Mouse (Mus musculus) embryonic facial prominence, embryonic 11.5 days (tissue): ENCODE results near the gene Rab19. TPM values are rescaled to one million over a fixed set of nuclear protein-coding genes. Genes with fewer than 3 reads are reported as not detected.
"Not testable (repeated sequence)": the region's sequence is repeated elsewhere in the genome, so short reads cannot be mapped to it uniquely, and the experiment has no call there.

Source experiments
- ATAC-seq: fragments of 200-750 bp; cut with Nextera tagmentation; replicated peaks from 2 replicates; pipeline ENCODE4 v1.8.0; 2017; ENCODE audit warnings: low read depth; ENCODE audit not compliant: insufficient number of reproducible peaks, low FRiP score, low TSS enrichment
- DNase-seq: peaks from one replicate; pipeline ENCODE4 v3.0.0-alpha.2; 2015; ENCODE audit warnings: low spot score
- H3K27ac ChIP-seq: fragments of 300-500 bp; sonication (generic); replicated peaks from 2 replicates; pipeline ENCODE4 v1.5.1; 2014; ENCODE audit warnings: mild to moderate bottlenecking, low read depth, low read length, control low read depth
- H3K27me3 ChIP-seq: fragments of 300-500 bp; sonication (generic); 2 replicates; pipeline ENCODE4 v1.6.1; 2014; ENCODE audit warnings: mild to moderate bottlenecking, low read length, moderate library complexity, mixed read lengths; ENCODE audit not compliant: control insufficient read depth, insufficient read depth
- H3K36me3 ChIP-seq: fragments of 300-500 bp; sonication (generic); replicated peaks from 2 replicates; pipeline ENCODE4 v1.6.1; 2014; ENCODE audit warnings: low read depth, mild to moderate bottlenecking, low read length, moderate library complexity, mixed read lengths; ENCODE audit not compliant: control insufficient read depth, insufficient read depth
- H3K4me1 ChIP-seq: fragments of 300-500 bp; sonication (generic); 2 replicates; pipeline ENCODE4 v1.6.1; 2014; ENCODE audit warnings: low read length, mixed read lengths; ENCODE audit not compliant: control insufficient read depth, insufficient read depth
- H3K4me2 ChIP-seq: fragments of 300-500 bp; sonication (generic); 2 replicates; pipeline ENCODE4 v1.6.1; 2014; ENCODE audit warnings: low read depth, mild to moderate bottlenecking, control low read depth, low read length, moderate library complexity
- H3K4me3 ChIP-seq: fragments of 300-500 bp; sonication (generic); 2 replicates; pipeline ENCODE4 v1.5.1; 2014; ENCODE audit warnings: low read depth, low read length, control low read depth
- H3K9ac ChIP-seq: fragments of 300-500 bp; sonication (generic); replicated peaks from 2 replicates; pipeline ENCODE4 v1.6.1; 2014; ENCODE audit warnings: mild to moderate bottlenecking, control low read depth, low read length
- H3K9me3 ChIP-seq: fragments of 300-500 bp; sonication (generic); replicated peaks from 2 replicates; pipeline ENCODE4 v1.6.1; 2016; ENCODE audit warnings: mild to moderate bottlenecking, low read length, inconsistent platforms, mixed read lengths; ENCODE audit not compliant: control insufficient read depth
- WGBS: fragments of 180-500 bp; shearing (Covaris S2); extraction: QIAGEN DNeasy Blood & Tissue Kit; methylation state at CpG from one replicate; pipeline ENCODE4 v1.1.7; 2014; 5-methylcytosine and 5-hydroxymethylcytosine counted together
- polyA plus RNA-seq: library from polyadenylated mRNA; unstranded; fragments of >200 nt; fragmentation: Nextera tagmentation; extraction: Ambion mirVana; gene quantifications from 2 replicates; pipeline ENCODE4 v1.2.1, GENCODE M21; 2014

The Rab19 gene
- polyA plus RNA-seq, 1 experiment from 2014 or later: 1.1 TPM

- Histone ChIP-seq H3K4me3 (no peak overlapping the region), H3K36me3 (no peaks in the 10 kb centered on the region), H3K4me2 (no peak overlapping the region), H3K27me3 (no peaks in the 10 kb centered on the region), H3K9me3 (no peaks in the 10 kb centered on the region), H3K9ac (no peak overlapping the region), H3K27ac (no peak overlapping the region), H3K4me1 (no peaks in the 10 kb centered on the region)
- 59% methylated on average over 2 of the region's 2 CpGs for WGBS
- DNase-seq (peak; percentile 5), ATAC-seq (no peak; the same call in 1 of the 2 replicates)
Observed at GRCm38 (mm10) chr6:39434886-39435492, 54.0 kb downstream of the Rab19 start.

- no peak overlapping the region for H3K27ac ChIP-seq
- H3K9ac ChIP-seq: no peak overlapping the region
- H3K9me3 ChIP-seq: no peaks in the 10 kb centered on the region
- ATAC-seq (no peak), DNase-seq (no peak)
- H3K27me3 ChIP-seq: no peaks in the 10 kb centered on the region
- 85% methylated on average over 5 of the region's 5 CpGs for WGBS
- no peaks in the 10 kb centered on the region for H3K36me3 ChIP-seq
- no peaks in the 10 kb centered on the region for H3K4me1 ChIP-seq
- no peak overlapping the region for H3K4me2 ChIP-seq
- no peak overlapping the region for H3K4me3 ChIP-seq
Observed at GRCm38 (mm10) chr6:39435875-39436274, 54.9 kb downstream of the Rab19 start.

DNA sequence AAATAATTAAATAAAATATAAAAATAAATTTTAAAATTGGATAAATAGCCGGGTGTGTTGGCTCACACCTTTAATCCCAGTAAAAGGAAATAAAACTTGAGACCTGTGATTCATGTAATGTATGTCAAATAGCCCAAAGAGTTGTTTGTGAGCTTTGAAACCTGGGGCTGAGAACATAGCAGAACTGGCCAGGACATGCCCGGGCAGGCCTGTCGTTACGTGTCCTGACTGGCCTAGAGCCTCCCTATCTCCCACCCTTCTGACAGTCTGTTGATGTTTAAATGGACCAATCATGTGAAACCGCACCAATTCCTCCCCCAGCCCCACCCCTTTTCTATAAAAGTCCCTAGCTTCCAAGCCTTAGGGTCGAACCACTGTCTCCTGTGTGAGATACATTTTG, 56.5 kb downstream of the Rab19 start:
- WGBS: 89% methylated on average over 6 of the region's 6 CpGs
- H3K27me3 ChIP-seq, H3K9me3 ChIP-seq, H3K9ac ChIP-seq, H3K4me1 ChIP-seq, H3K27ac ChIP-seq, H3K4me2 ChIP-seq, ATAC-seq, DNase-seq, H3K36me3 ChIP-seq, H3K4me3 ChIP-seq: not testable (repeated sequence)

Other genes with a start within 250 kb of the Rab19 start
- 9.2 and 9.4 TPM in 2 replicates for gene Kdm7a, start 174.4 kb upstream of the Rab19 start, polyA plus RNA-seq
- 44.2 and 47.7 TPM in 2 replicates for gene Slc37a3, start 3.5 kb upstream of the Rab19 start, polyA plus RNA-seq
- 55.7 and 59.7 TPM in 2 replicates for gene Mkrn1, start 39.3 kb downstream of the Rab19 start, polyA plus RNA-seq
- gene Dennd2a, start 176.7 kb downstream of the Rab19 start, polyA plus RNA-seq: 27.4 and 29.1 TPM in 2 replicates
- gene Adck2, start 192.7 kb downstream of the Rab19 start, polyA plus RNA-seq: 25.1 and 26.7 TPM in 2 replicates
- gene Gm42420, start 204.6 kb downstream of the Rab19 start, polyA plus RNA-seq: 1.3 TPM in 1 of 2 replicates, not detected in the other
- 228 and 264 TPM in 2 replicates for gene Ndufb2, start 211.4 kb downstream of the Rab19 start, polyA plus RNA-seq